Mouse (Mus musculus) liver (tissue): ENCODE measurements around the gene Slc28a1.
"Not testable (repeated sequence)": the region's sequence is repeated elsewhere in the genome, so short reads cannot be mapped to it uniquely, and the experiment has no call there.

Experiments
- DNase-seq: peaks from one replicate; pipeline ENCODE4 v3.0.0-alpha.2; 2020; ENCODE audit warnings: mixed read lengths

The Slc28a1 gene

GRCm38 (mm10) chr7:81173931-81174330, 59.3 kb downstream of the Slc28a1 start:
- DNase-seq: no peak

- DNase-seq: no peak
These were observed 60.1 kb downstream of the Slc28a1 start for GRCm38 (mm10) chr7:81174654-81175053.

- no peak for DNase-seq
These were observed 61.7 kb downstream of the Slc28a1 start for GRCm38 (mm10) chr7:81176187-81176769.

GRCm38 (mm10) chr7:81179494-81179893, 64.9 kb downstream of the Slc28a1 start:
- DNase-seq: no peak

GRCm38 (mm10) chr7:81182492-81183175, 68.0 kb downstream of the Slc28a1 start:
- no peak for DNase-seq

GRCm38 (mm10) chr7:81183181-81183580, 68.6 kb downstream of the Slc28a1 start:
- DNase-seq: no peak

GRCm38 (mm10) chr7:81184136-81184535, 69.5 kb downstream of the Slc28a1 start:
- no peak for DNase-seq

GRCm38 (mm10) chr7:81184651-81185050, 70.1 kb downstream of the Slc28a1 start:
- no peak for DNase-seq

GRCm38 (mm10) chr7:81186036-81186435, 71.4 kb downstream of the Slc28a1 start:
- DNase-seq: not testable (repeated sequence)

- DNase-seq: no peak
These were observed 74.6 kb downstream of the Slc28a1 start for GRCm38 (mm10) chr7:81189180-81189579.

GRCm38 (mm10) chr7:81195509-81195908, 80.9 kb downstream of the Slc28a1 start:
- DNase-seq: no peak

GRCm38 (mm10) chr7:81196796-81197195, 82.2 kb downstream of the Slc28a1 start:
- no peak for DNase-seq

- no peak for DNase-seq
These were observed 83.9 kb downstream of the Slc28a1 start for GRCm38 (mm10) chr7:81198538-81198937.

- DNase-seq: no peak
These were observed 84.5 kb downstream of the Slc28a1 start for GRCm38 (mm10) chr7:81199109-81199508.

GRCm38 (mm10) chr7:81199757-81200156, 85.2 kb downstream of the Slc28a1 start:
- DNase-seq: no peak

- no peak for DNase-seq
These were observed 87.8 kb downstream of the Slc28a1 start for GRCm38 (mm10) chr7:81202389-81202788.

GRCm38 (mm10) chr7:81203576-81203975, 89.0 kb downstream of the Slc28a1 start:
- DNase-seq: not testable (repeated sequence)

GRCm38 (mm10) chr7:81208944-81209343, 94.3 kb downstream of the Slc28a1 start:
- peak; percentile 60 for DNase-seq

- DNase-seq: no peak
These were observed 95.5 kb downstream of the Slc28a1 start for GRCm38 (mm10) chr7:81209979-81210685.

- DNase-seq: no peak
These were observed 97.2 kb downstream of the Slc28a1 start for GRCm38 (mm10) chr7:81211760-81212159.

- DNase-seq: peak; percentile 53
These were observed 97.7 kb downstream of the Slc28a1 start for GRCm38 (mm10) chr7:81212261-81212681.

- peak; percentile 87 for DNase-seq
These were observed 98.2 kb downstream of the Slc28a1 start for GRCm38 (mm10) chr7:81212697-81213346.
